Mouse (Mus musculus) natural killer cell, adult 2 months (primary cell): ENCODE measurements around the gene Leo1.
A peak's percentile ranks its signal among the peaks of the same experiment; 100 is the strongest.
"Not testable (repeated sequence)": the region's sequence is repeated elsewhere in the genome, so short reads cannot be mapped to it uniquely, and the experiment has no call there.

Source experiments
- DNase-seq, 2 experiments: peaks; one replicate each; pipeline ENCODE4 v3.0.0; 2022; ENCODE audit warnings: low spot score in 2 of 2

Leo1 gene

GRCm38 (mm10) chr9:75467581-75467980 lies 26.3 kb downstream of the Leo1 start:
- no peak for DNase-seq

DNA sequence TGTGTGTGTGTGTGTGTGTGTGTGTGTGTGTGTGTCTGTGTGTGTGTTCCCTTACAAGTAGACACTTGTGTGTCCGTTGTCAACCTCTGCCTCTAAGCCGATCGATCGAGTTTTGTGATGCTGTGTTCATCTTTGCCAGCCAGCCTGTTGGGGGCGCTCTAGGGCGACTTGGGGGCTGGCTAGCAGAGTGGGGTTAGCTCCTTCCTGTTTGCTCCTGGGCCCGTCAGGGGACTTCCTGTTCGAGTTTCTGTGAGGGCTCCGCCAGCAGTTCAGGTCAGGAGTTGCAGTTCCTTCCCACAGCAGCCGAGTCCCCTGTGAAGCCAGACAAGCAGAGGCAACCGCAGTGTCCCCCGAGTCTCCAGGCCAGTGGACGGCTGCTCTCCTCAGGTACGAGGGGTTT lies 27.0 kb downstream of the Leo1 start:
- DNase-seq: peak; percentile 12 to 43

DNA sequence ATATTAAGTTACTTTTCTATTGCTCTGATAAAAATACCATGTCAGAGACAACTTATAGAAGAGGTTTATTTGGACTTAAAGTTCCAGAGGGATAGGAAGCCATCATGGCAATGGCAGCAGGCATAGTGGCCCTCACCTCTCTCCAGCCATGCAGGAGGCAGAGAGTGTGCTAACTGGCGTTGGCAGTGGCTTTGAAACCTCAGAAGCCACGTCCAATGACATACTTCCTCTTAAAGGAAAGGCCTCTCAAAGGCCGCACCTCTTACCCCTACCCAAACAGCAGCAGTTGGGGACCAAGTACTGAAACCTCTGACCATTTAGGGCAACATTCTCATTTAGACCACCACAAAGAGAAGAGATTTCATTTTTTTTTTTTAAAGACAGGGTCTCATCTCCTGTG lies 35.9 kb downstream of the Leo1 start:
- DNase-seq: no peak

- no peak for DNase-seq
These were observed 37.9 kb downstream of the Leo1 start for GRCm38 (mm10) chr9:75479106-75479725.

- DNase-seq: no peak
These were observed 39.3 kb downstream of the Leo1 start for GRCm38 (mm10) chr9:75480536-75481075.

DNA sequence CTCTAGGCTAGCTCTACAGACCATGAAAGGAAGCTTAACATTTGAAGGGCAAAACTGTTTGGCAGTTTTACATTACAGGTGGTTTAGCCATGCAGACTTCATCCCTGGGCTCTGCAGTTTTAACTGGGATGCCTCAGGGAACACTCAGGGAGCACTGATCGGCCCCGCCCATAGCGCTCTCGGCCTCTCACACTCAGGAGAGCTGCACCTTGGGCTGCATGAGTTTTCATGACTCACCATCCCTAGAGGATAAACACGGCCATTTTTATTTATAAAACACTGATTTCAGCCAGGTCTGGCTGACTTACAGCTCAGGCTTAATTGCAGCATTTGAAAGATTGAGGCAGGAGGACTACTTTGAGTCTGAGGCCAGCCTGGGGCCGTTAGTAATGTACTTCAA lies 43.9 kb downstream of the Leo1 start:
- DNase-seq: no peak

DNA sequence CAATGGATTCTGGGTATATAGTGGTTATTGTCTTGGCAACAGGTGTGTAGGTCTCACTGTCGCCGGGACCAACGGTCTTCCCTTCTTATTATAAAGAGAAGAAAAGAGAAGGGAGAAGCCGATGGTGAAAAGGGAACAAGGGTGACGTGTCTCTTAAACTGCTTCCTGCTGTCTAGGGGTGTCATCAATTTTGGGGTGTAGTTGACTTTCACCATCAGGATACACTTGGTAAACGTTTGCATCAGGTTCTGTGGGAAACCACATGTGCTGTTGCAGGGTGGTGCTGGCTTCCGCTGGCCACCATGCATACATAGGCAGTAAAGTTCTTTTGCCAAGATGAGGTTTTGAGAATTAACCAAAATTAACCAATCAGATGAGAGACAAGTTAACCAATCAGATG lies 46.9 kb downstream of the Leo1 start:
- DNase-seq: not testable (repeated sequence)

- no peak for DNase-seq
These were observed 53.2 kb downstream of the Leo1 start for GRCm38 (mm10) chr9:75494407-75495005.

- no peak for DNase-seq
These were observed 54.6 kb downstream of the Leo1 start for GRCm38 (mm10) chr9:75495945-75496344.

DNA sequence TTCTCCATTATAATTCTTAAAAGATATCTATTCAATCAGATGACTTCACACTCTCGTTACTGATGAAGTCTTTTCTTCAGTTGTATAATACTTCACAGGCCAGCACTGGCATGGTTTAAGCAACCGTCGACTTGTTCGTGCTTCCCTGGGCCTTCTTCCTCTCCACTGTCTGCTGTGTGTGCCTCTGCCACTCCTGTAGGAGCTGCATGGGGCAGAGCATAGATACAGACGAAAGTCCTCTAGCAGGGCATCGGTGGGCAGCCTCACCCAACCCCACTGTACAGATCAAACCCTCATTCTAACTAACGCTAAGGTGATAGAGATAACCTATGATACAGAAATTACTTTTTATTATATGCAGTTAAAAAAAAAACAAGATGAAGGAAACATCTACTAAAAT lies 57.2 kb downstream of the Leo1 start:
- DNase-seq: no peak

DNA sequence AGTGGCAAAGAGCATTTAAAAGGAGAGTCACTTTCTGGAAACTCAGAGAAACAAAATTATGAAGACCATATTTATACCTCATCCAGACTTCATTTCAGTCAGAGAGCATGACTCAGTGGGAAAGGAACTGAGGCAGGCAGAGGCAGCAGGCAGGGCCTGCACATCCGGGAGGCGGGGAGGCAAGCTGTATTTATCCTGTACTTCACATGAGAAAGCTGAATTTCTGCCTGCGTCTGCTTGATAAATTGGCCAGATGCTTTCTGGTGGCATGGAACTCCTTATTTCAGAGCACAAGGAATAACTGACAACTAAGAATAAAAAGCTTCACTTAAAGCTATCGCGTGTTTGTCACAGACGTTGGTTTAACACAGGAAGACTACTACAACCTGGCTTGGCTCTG lies 63.0 kb downstream of the Leo1 start:
- no peak for DNase-seq

DNA sequence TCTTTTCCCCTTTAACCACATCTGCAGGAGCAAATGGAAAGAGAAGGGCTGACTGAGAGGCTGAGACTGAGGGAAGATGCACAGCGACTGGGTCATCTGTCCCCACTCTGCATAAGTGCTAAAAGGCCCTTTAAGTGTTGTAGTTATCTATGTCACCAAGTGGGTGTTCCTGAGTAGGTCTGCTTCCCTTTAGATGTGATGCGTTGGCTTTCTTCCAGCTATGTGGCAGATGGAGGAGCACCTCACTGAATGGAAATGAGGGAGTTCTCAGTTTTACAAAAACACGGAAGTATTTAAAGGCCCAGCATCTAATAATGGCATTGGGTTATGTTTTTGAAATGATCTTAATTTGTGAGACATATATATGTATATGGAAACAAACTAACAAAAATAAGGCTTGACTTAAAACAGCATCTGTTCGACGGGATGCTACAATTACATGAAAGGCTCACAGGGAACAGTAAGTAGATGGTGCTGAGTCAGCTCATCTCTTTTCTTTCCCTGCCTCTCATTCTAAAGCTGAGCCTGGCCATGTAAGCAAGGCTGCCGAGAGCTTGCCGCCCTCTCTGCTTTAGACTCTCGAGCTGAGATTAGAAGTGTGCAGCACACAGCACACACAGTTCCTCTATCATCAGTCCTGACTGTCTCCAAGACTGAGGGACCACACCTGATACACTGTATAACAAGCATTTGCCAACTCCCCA lies 70.1 kb downstream of the Leo1 start:
- DNase-seq: no peak

DNA sequence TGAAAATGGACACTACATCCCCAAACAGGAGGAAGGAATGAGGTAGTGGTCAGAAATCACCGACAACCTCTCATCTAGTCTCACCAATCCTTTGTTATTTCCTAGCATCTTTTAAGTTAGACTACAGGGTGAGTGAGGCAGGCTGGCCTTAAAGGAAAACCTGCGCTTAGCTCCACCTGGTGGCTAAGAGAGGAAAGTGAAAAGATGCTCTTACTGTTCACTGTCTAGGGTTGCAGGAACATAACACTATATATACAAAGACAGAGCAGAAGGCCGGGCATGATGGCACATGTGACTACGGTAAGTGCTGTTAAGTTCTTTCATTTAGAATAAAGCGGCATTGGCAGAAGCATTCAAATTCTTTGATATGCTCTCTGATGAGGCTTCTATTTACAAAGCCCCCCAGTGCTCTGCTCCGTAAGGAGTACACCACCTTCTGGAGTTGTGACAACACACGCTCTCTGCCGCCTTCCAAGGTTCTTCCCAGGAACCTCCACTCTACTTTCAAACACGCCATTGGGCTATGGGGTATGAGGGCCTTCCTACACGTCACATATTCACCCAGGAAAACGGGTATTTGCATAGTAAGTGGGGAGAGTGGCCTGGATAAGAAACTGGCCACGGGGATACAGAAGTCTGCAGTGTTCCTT lies 74.3 kb downstream of the Leo1 start:
- DNase-seq: peak; percentile 12 to 33
